Mouse (Mus musculus) brown adipose tissue, adult 24 weeks (tissue): ENCODE data around the gene Wdr41. TPM values are rescaled to one million over a fixed set of nuclear protein-coding genes. Genes with fewer than 3 reads are reported as not detected.

Experiments
- H3K27ac ChIP-seq: fragments of 200-500 bp; replicated peaks from 2 replicates; pipeline ENCODE4 v1.5.1; 2012; ENCODE audit warnings: low read depth, mild to moderate bottlenecking, low read length
- H3K4me1 ChIP-seq: fragments of 200-500 bp; 2 replicates; pipeline ENCODE4 v1.6.1; 2012; ENCODE audit warnings: low read length, mixed read lengths; ENCODE audit not compliant: control insufficient read depth, insufficient read depth, insufficient read length
- H3K4me3 ChIP-seq: fragments of 200-500 bp; 2 replicates; pipeline ENCODE4 v1.5.1; 2012; ENCODE audit warnings: low read depth, mild to moderate bottlenecking, low read length, moderate library complexity; ENCODE audit not compliant: insufficient read depth
- polyA plus RNA-seq: library from polyadenylated mRNA; stranded (reverse); fragments of >200 nt; gene quantifications from 2 replicates; pipeline ENCODE4 v1.2.4, GENCODE M21; 2012; ENCODE audit not compliant: missing spikeins, insufficient read depth, insufficient read length

The Wdr41 gene
- polyA plus RNA-seq, 1 experiment: 17.2 TPM

GRCm38 (mm10) chr13:95017916-95018315 is 41.8 kb downstream of the Wdr41 start:
- H3K27ac ChIP-seq: no peak overlapping the region
- H3K4me3 ChIP-seq: no peak overlapping the region
- H3K4me1 ChIP-seq: no peaks in the 10 kb centered on the region

- H3K4me3 ChIP-seq: no peak overlapping the region
- H3K27ac ChIP-seq: no peak overlapping the region
- no peaks in the 10 kb centered on the region for H3K4me1 ChIP-seq
Observed at GRCm38 (mm10) chr13:95019345-95019744, 43.2 kb downstream of the Wdr41 start.

GRCm38 (mm10) chr13:95020216-95020615 is 44.1 kb downstream of the Wdr41 start:
- Histone ChIP-seq H3K4me1 (no peaks in the 10 kb centered on the region), H3K4me3 (no peak overlapping the region), H3K27ac (no peak overlapping the region)

GRCm38 (mm10) chr13:95030828-95031227 is 54.7 kb downstream of the Wdr41 start:
- H3K4me1 ChIP-seq: no peaks in the 10 kb centered on the region
- H3K27ac ChIP-seq: no peak overlapping the region
- H3K4me3 ChIP-seq: no peak overlapping the region

GRCm38 (mm10) chr13:95032127-95032831 is 56.1 kb downstream of the Wdr41 start:
- Histone ChIP-seq H3K4me1 (no peaks in the 10 kb centered on the region), H3K27ac (no peak overlapping the region), H3K4me3 (no peak overlapping the region)

GRCm38 (mm10) chr13:95032973-95033372 is 56.8 kb downstream of the Wdr41 start:
- Histone ChIP-seq H3K27ac (no peak overlapping the region), H3K4me3 (no peak overlapping the region), H3K4me1 (no peaks in the 10 kb centered on the region)

DNA sequence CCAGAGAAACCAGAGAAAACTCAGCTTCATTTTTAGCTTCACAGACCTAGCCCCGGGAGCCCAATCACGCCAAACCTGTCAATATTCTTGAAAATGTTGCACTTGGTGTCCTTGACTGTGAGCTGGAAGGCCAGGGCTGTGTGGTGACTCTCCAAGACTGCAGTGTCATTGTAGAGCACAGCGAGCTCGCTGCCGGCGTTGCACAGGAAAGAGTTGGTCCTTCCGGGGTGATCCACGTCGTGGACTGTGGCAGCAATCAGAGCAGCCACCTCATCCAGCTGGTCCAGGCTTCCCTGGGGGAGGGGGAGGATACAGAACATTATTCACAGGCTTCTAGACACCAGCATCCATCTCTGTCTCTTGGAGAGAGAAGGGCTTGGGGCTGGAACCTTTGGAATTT is 58.0 kb downstream of the Wdr41 start:
- Histone ChIP-seq H3K4me1 (no peaks in the 10 kb centered on the region), H3K27ac (no peak overlapping the region), H3K4me3 (no peak overlapping the region)

GRCm38 (mm10) chr13:95034715-95035114 is 58.6 kb downstream of the Wdr41 start:
- Histone ChIP-seq H3K4me1 (no peaks in the 10 kb centered on the region), H3K4me3 (no peak overlapping the region), H3K27ac (no peak overlapping the region)

DNA sequence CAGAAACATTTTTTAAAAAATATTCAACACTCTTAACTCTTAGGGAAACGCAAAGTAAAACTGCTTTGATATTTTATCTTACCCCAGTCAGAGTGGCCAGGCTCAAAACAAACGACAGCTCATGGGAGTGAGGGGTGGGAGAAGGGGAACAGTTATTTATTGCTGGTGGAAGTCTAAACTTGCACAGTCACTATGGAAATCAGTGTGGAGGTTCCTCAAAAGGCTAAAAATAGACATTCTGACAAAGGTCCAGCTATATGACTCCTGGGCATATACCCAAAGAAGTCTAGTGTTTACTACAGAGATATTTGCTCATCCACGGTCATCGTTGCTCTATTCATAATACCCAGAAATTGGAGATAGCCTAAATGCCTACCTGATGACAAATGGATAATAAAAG is 62.1 kb downstream of the Wdr41 start:
- Histone ChIP-seq H3K4me1 (no peaks in the 10 kb centered on the region), H3K27ac (no peak overlapping the region), H3K4me3 (no peak overlapping the region)

DNA sequence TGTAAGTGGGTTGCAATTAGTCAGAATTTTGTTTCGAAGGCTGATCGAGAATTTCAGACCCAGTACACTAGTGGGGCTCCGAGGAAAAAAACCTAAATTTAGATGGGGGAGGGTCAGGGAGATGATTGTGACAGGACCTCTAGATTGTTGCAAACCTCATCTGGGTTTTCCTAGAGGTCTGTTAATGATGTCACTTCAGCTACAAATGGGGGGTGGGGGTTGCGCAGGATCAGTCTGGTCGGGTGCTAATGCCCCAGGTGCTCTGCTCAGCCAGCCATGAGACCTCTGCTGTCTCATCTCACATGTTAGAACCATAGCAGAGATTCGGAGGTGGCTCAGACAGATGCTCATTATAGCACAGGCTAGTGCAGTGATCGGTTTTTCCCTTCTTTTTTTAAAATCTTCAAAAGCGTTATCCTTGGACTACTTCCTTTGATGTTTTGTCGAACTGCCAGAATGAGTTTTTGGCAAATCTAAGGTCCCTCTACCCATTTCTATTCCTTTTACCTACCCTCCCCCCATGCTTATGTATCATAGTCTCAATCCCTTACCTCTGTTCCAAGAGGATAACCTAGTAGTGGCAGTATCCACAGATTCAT is 64.1 kb downstream of the Wdr41 start:
- Histone ChIP-seq H3K4me1 (no peaks in the 10 kb centered on the region), H3K4me3 (no peak overlapping the region), H3K27ac (no peak overlapping the region)

DNA sequence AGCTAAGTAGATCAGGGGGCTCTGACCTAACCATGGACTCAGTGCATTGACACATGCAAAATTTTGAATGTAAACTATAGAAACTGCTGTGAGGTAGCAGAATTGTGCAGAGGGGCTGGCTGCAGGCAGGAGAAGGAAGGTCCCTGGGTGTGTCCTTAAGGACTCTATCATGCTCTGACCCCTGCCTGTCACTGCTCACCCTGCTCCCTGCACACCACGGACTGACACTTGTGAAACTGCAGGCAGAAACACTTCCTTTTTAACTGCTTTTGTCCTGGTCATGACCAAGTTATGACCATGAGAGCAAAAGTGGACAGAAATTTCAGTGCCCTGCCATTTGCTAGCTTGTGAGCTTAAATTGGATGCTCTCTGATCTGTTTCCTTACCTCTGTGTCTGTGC is 68.0 kb downstream of the Wdr41 start:
- Histone ChIP-seq H3K4me1 (no peaks in the 10 kb centered on the region), H3K4me3 (no peak overlapping the region), H3K27ac (no peak overlapping the region)

- no peak overlapping the region for H3K4me3 ChIP-seq
- no peaks in the 10 kb centered on the region for H3K4me1 ChIP-seq
- no peak overlapping the region for H3K27ac ChIP-seq
Observed at GRCm38 (mm10) chr13:95050398-95050797, 74.3 kb downstream of the Wdr41 start.

GRCm38 (mm10) chr13:95052421-95052820 is 76.3 kb downstream of the Wdr41 start:
- Histone ChIP-seq H3K4me3 (no peak overlapping the region), H3K4me1 (no peaks in the 10 kb centered on the region), H3K27ac (no peak overlapping the region)

GRCm38 (mm10) chr13:95055742-95056388 is 79.7 kb downstream of the Wdr41 start:
- Histone ChIP-seq H3K27ac (no peak overlapping the region), H3K4me1 (no peaks in the 10 kb centered on the region), H3K4me3 (no peak overlapping the region)

- Histone ChIP-seq H3K4me3 (no peak overlapping the region), H3K4me1 (no peaks in the 10 kb centered on the region), H3K27ac (no peak overlapping the region)
Observed at GRCm38 (mm10) chr13:95056501-95057280, 80.5 kb downstream of the Wdr41 start.
